Mouse (Mus musculus) ES-E14 (cell line): ENCODE data around the gene Cdk19.

ENCODE experiments used
- CHD2 ChIP-seq: IDR thresholded peaks from 2 replicates; pipeline ENCODE4 v1.6.1; 2014; ENCODE audit warnings: mild to moderate bottlenecking, low read depth, low read length, inconsistent platforms
- HCFC1 ChIP-seq: IDR thresholded peaks from 2 replicates; pipeline ENCODE4 v1.6.1; 2012; ENCODE audit warnings: low read length, inconsistent platforms, borderline replicate concordance; ENCODE audit not compliant: insufficient read depth
- MAFK ChIP-seq: IDR thresholded peaks from 2 replicates; pipeline ENCODE4 v1.6.1; 2014; ENCODE audit warnings: mild to moderate bottlenecking, low read depth, low read length, inconsistent platforms; ENCODE audit not compliant: insufficient read depth
- ZNF384 ChIP-seq: IDR thresholded peaks from 2 replicates; pipeline ENCODE4 v1.6.1; 2012; ENCODE audit warnings: low read depth, low read length, inconsistent platforms

GRCm38 (mm10) chr10:40529617-40530016 lies 190.3 kb downstream of the Cdk19 start:
- no peak for TF ChIP-seq HCFC1
- TF ChIP-seq CHD2, result no peak
- TF ChIP-seq MAFK, result no peak
- no peak for TF ChIP-seq ZNF384
